Mouse (Mus musculus) granulocyte monocyte progenitor cell, adult 5-6 weeks (primary cell): ENCODE data around the gene Ubtfl1. TPM values are rescaled to one million over a fixed set of nuclear protein-coding genes. Genes with fewer than 3 reads are reported as not detected.
"Not testable (repeated sequence)": the region's sequence is repeated elsewhere in the genome, so short reads cannot be mapped to it uniquely, and the experiment has no call there.

Source experiments
- ATAC-seq: replicated peaks from 2 replicates; pipeline ENCODE4 v1.8.0; 2016; ENCODE audit warnings: mild to moderate bottlenecking, moderate TSS enrichment, inconsistent platforms; ENCODE audit not compliant: poor library complexity, severe bottlenecking
- total RNA-seq, 2 experiments: library from RNA; stranded (forward) in 1 of 2; stranded (reverse) in 1 of 2; fragments of 200-712, 200-1000 nt in 1 of 2; fragments of >200 nt in 1 of 2; fragmentation: Nextera tagmentation in 1 of 2; gene quantifications; 2 replicates each; pipeline ENCODE4 v1.2.3; 2014 to 2017

The Ubtfl1 gene
- not detected in 2 replicates for total RNA-seq (2014; fragmentation: Nextera tagmentation)
- total RNA-seq (2017) = not detected in 2 replicates

DNA sequence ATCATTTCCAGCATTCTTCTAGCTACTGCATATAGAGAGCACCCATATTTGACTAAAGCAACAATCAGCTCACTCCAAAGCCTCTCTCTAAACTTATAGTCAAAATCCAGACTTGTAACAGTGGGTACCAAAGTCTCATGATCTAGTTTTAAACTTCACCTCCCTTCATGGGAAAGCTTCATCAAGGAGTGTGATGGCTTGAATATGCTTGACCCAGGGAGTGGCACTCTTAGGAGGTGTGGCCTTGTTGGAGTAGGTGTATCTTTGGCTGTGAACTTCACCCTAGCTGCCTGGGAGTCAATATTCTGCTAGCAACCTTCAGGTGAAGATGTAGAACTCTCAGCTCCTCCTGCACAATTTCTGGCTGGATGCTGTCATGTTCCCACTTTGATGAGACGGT, at the start of gene Ubtfl1:
Ubtfl1 (plus strand) TSS at position 301 of the 400 bp plus-strand sequence.
- ATAC-seq = no peak

DNA sequence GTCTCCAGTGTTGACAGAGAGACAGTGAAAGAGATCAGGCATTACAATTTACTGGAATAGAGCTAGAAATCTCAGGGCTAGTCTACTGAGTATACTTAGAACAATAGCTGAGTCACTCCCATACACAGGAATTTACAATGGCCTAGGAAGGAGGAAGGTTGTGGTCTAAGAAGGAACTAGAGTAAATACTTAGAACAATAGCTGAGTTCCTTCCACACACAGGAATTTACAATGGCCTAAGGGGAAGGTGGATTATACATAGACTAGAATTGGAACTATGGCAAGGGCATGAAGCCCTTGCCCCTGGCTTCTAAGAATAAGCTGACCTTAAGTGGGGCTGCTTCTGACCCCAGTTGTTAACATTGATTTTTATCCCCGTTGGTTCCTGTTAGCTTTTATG, 31.2 kb upstream of the Ubtfl1 start:
- ATAC-seq = not testable (repeated sequence)

DNA sequence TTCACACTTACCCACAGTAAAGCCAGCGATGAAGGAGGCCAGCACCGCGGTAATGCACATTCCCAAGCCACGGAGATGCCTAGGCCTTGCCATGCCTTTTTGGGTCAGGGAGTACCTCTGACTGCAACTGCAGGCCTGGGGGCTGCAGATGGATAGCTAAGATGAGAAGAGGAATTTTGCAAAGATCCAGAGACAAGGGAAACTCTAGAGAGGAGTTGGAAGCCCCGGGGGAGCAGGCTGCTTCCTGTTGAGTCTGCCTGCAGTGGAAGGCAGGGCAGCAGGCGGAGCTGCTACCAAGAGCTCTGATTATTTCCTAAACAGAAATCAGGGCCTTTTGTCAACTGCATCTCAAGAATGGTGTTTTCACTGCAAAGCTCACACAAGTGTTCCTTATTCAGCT, 18.4 kb upstream of the Ubtfl1 start:
- ATAC-seq = no peak

DNA sequence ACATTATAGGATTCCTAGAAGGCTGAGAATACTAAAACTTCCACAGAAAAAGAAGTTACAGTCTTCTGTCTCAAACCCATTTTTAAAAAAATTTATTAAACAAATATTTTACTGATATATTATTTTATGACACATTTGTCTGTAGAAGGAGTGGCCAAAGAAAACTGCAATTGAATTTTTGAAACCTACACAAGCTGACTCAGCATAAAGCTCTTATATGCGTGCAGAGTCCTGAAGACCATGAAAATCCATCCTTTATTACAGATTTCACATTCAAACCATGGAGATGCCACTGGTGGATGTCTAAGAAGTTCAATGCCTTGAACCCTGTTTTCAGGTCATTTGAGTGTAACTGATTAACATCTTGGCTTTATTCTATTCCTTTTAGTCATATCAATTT, 4.6 kb upstream of the Ubtfl1 start:
- no peak for ATAC-seq

DNA sequence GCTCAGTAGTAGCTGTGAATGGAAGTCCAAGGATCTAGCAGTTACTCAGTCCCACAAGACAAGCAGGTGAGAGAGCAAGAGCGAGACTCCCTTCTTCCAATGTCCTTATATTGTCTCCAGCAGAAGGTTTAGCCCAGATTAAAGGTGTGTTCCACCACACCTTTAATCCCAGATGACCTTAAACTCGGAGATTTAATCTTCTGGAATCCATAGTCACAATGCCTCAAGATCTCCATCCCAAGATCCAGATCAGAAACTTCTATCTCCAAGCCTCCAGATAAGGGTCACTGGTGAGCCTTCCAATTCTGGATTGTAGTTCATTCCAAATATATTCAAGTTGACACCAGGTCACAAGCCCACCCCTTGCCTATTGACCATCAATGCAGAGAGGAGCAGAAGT, 1.3 kb upstream of the Ubtfl1 start, which contains the start of gene Naalad2:
Naalad2 (minus strand) TSS at position 101 of the 400 bp plus-strand sequence.
- not testable (repeated sequence) for ATAC-seq

DNA sequence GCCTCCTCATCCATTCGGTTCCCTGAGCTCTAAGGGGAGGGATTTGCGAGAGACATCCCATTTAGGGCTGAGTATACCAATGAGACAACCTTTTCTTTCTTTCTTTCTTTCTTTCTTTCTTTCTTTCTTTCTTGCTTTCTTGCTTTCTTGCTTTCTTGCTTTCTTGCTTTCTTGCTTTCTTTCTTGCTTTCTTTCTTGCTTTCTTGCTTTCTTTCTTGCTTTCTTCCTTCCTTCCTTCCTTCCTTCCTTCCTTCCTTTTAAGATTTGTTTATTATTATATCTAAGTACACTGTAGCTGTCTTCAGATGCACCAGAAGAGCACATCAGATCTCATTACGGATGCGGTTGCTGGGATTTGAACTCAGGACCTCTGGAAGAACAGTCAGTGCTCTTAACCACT, 8.2 kb downstream of the Ubtfl1 start:
- not testable (repeated sequence) for ATAC-seq

DNA sequence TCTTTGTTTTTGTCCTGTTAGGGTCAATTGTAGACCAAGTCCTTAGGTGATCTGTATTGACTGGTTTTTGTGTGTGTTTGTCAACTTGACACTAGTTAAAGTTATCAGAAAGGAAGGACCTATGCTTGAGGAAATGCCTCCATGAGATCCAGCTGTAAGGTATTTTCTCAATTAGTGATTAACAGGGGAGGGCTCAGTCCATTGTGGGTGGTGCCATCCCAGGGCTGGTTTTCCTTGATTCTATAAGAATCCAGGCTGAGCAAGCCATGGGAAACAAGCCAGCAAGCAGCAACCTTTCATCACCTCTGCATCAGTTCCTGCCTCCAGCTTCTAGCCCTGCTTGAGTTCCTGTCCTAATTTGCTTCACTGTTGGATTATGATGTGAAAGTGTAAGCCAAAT, 26.1 kb downstream of the Ubtfl1 start, which contains the start of gene Mbd3l2:
Mbd3l2 (plus strand) TSS at position 301 of the 400 bp plus-strand sequence.
- ATAC-seq = no peak

DNA sequence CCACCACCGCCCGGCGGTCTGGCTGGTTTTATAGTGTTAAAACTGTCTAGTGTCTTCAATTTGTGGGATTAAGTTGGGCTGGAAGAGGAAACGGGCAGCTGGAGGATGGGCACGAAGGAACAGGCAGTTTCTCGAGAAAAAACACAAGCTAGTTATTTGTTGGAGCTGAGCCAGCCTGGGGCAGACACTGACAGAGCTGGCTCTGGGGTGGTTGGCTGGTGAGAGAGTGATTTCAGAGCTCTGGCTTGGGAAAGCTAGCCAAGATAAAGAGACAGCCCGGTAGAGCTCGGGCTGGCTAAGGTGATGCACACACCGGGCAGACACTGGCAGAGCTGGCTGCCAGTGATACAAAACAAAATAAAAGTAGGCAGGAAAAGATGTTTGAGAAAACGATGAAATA, 27.5 kb downstream of the Ubtfl1 start:
- no peak for ATAC-seq

DNA sequence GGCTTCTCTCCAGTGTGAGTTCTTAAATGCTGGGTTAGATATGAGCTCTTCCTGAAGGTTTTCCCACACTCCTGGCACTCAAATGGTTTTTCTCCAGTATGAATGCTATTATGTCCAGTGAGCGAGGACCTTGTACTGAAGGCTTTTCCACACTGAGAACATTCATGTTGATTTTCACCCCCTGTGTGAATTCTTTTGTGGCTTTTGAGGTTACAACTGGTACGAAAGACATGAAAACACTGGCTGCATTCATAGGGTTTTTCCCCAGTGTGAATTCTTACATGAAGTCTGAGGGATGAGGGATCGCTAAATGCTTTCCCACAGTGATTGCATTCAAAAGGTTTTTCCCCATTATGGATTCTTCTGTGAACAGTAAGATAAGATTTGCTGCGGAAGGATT, 52.3 kb downstream of the Ubtfl1 start:
- no peak for ATAC-seq

Other genes with a start within 250 kb of the Ubtfl1 start
- gene Chordc1, start 112.3 kb upstream of the Ubtfl1 start, total RNA-seq (2014; fragmentation: Nextera tagmentation) = 45.4 and 57.9 TPM in 2 replicates
- gene Chordc1, start 112.3 kb upstream of the Ubtfl1 start, total RNA-seq (2017) = 143 and 156 TPM in 2 replicates
- gene Naalad2, start 1.4 kb upstream of the Ubtfl1 start, total RNA-seq (2014; fragmentation: Nextera tagmentation) = not detected in 2 replicates
- gene Naalad2, start 1.4 kb upstream of the Ubtfl1 start, total RNA-seq (2017) = not detected in 2 replicates
- gene Mbd3l2, start 26.2 kb downstream of the Ubtfl1 start, total RNA-seq (2014; fragmentation: Nextera tagmentation) = not detected in 2 replicates
- gene Mbd3l2, start 26.2 kb downstream of the Ubtfl1 start, total RNA-seq (2017) = not detected in 2 replicates
- 1.8 and 7.3 TPM in 2 replicates for gene Zfp558, start 73.8 kb downstream of the Ubtfl1 start, total RNA-seq (2014; fragmentation: Nextera tagmentation)
- 2.6 and 4.6 TPM in 2 replicates for gene Zfp558, start 73.8 kb downstream of the Ubtfl1 start, total RNA-seq (2017)
- gene Mbd3l1, start 73.9 kb downstream of the Ubtfl1 start, total RNA-seq (2014; fragmentation: Nextera tagmentation) = not detected in 2 replicates
- gene Mbd3l1, start 73.9 kb downstream of the Ubtfl1 start, total RNA-seq (2017) = not detected in 2 replicates